Mouse (Mus musculus): ENCODE measurements around the gene Kif22. TPM values are rescaled to one million over a fixed set of nuclear protein-coding genes. Genes with fewer than 3 reads are reported as not detected.

Kif22 gene
- polyA plus RNA-seq, 1 experiment from 2014 or later, result 142 TPM

DNA sequence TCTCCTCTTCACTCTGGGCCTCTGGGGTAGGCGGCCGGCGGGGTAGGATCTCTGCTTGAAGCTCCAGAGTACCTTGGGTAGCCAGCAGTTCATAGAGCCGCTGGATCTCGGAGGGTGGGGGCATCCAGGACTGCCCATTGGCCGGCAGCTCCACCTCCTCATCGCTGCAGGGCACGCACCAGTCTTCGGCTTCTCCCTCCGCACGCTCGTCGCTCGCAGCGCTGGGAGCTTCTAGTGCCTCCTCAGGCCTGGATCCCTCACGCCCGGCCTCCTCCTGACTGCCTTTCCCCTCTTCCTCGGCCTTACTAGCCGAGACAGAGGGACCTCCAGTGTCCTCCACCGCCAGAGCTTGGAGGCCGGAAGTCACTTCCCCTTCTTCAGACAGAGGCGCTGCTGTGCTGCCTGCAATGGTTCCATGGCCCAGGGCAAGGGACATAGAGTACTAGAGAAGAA lies 25.8 kb downstream of the Kif22 start:
- no peak for DNase-seq (ENCODE audit: low spot score)
- 0% methylated on average over 22 of the region's 22 CpGs for WGBS
- peak; percentile 65 for ATAC-seq (ENCODE audit: low FRiP score)
- H3K4me1 ChIP-seq (replicated peaks; ENCODE audit: control insufficient read depth, insufficient read depth, low read length), result peaks cover 19% of the 10 kb centered on the region
- 0 out of 2 replicates have a peak, but pooled peaks cover 4% of the 10 kb centered on the region for H3K36me3 ChIP-seq (ENCODE audit: control insufficient read depth, insufficient read depth, low read length)
- H3K9me3 ChIP-seq (ENCODE audit: control insufficient read depth, low read length), result no peaks in the 10 kb centered on the region
- peak overlapping the region; percentile 91 for H3K4me2 ChIP-seq (replicated peaks; ENCODE audit: low read depth, low read length)
- H3K27ac ChIP-seq (ENCODE audit: low read depth, low read length), result peak overlapping the region; percentile 88
- no peaks in the 10 kb centered on the region for H3K27me3 ChIP-seq (ENCODE audit: control insufficient read depth, insufficient read depth, low read length)
- H3K4me3 ChIP-seq (ENCODE audit: low read depth, low read length), result peak overlapping the region; percentile 53
- peak overlapping the region; percentile 72 for H3K9ac ChIP-seq (ENCODE audit: low read depth, low read length)

DNA sequence TGATC lies 26.0 kb downstream of the Kif22 start, which contains the start of gene Pagr1b:
Pagr1b (minus strand) TSS at position 4 of the 5 bp plus-strand sequence.
- H3K27ac ChIP-seq (ENCODE audit: low read depth, low read length), result peak within 1 kb of the TSS; percentile 88
- no peak for ATAC-seq (ENCODE audit: low FRiP score)
- no peaks in the 10 kb centered on the region for H3K27me3 ChIP-seq (ENCODE audit: control insufficient read depth, insufficient read depth, low read length)
- H3K4me2 ChIP-seq (replicated peaks; ENCODE audit: low read depth, low read length), result peak within 1 kb of the TSS; percentile 91
- peak within 1 kb of the TSS; percentile 53 for H3K4me3 ChIP-seq (ENCODE audit: low read depth, low read length)
- peaks cover 19% of the 10 kb centered on the region for H3K4me1 ChIP-seq (replicated peaks; ENCODE audit: control insufficient read depth, insufficient read depth, low read length)
- peak within 1 kb of the TSS; percentile 72 for H3K9ac ChIP-seq (ENCODE audit: low read depth, low read length)
- H3K9me3 ChIP-seq (ENCODE audit: control insufficient read depth, low read length), result no peaks in the 10 kb centered on the region
- H3K36me3 ChIP-seq (ENCODE audit: control insufficient read depth, insufficient read depth, low read length), result 0 out of 2 replicates have a peak, but pooled peaks cover 4% of the 10 kb centered on the region
- DNase-seq (ENCODE audit: low spot score), result no peak

DNA sequence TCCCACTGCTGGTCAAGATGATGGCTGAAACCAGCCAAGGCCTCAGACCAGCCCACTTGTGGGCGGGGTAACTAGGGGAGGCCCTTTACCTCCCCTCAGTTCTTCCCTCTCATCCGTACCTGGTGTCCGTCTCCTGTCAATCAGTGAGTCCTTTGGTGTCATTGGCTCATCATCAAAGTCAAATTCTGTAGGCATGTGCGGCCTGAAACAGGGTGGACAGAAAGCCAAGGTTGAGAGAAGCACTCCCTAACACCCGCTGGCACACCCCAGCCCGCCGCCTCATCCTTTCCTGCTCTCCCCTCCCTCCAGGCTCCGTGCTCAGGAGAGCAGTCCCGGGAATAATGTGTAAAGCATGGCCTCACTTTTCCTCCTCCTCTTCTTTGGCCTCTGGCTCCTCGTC lies 26.2 kb downstream of the Kif22 start:
- peak overlapping the region; percentile 88 for H3K27ac ChIP-seq (ENCODE audit: low read depth, low read length)
- DNase-seq (ENCODE audit: low spot score), result peak; percentile 45

DNA sequence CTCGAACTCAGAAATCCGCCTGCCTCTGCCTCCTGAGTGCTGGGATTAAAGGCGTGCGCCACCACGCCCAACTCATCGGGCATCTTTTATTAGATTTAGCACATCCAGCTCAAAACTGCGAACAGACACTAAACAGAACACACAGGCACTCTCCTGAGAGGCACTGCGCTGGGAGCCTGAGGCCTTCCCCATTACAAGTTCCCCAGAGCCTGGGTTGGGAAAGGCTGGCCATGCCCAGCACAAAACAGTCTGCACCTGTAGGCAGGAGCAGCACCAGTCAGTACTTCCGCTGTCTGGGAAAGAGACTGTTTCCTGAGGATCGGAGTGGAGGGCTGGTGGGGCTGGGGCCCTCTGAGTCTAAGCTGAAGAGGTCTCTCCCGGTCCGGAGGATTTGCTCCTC lies 27.3 kb downstream of the Kif22 start:
- ATAC-seq (ENCODE audit: low FRiP score) (no peak), DNase-seq (ENCODE audit: low spot score) (no peak)
- H3K4me1 ChIP-seq (replicated peaks; ENCODE audit: control insufficient read depth, insufficient read depth, low read length), result peaks cover 17% of the 10 kb centered on the region
- H3K9me3 ChIP-seq (ENCODE audit: control insufficient read depth, low read length), result no peaks in the 10 kb centered on the region
- no peak overlapping the region for H3K27ac ChIP-seq (ENCODE audit: low read depth, low read length)
- 96% methylated on average over 12 of the region's 12 CpGs for WGBS
- H3K36me3 ChIP-seq (ENCODE audit: control insufficient read depth, insufficient read depth, low read length), result 0 out of 2 replicates have a peak, but pooled peaks cover 4% of the 10 kb centered on the region
- no peak overlapping the region for H3K4me3 ChIP-seq (ENCODE audit: low read depth, low read length)
- no peak overlapping the region for H3K4me2 ChIP-seq (replicated peaks; ENCODE audit: low read depth, low read length)
- no peaks in the 10 kb centered on the region for H3K27me3 ChIP-seq (ENCODE audit: control insufficient read depth, insufficient read depth, low read length)
- H3K9ac ChIP-seq (ENCODE audit: low read depth, low read length), result no peak overlapping the region

More for the DNA sequence above, 26.2 kb downstream of the Kif22 start:
- Histone ChIP-seq H3K9me3 (ENCODE audit: control insufficient read depth, low read length) (no peaks in the 10 kb centered on the region), H3K36me3 (ENCODE audit: control insufficient read depth, insufficient read depth, low read length) (0 out of 2 replicates have a peak, but pooled peaks cover 4% of the 10 kb centered on the region), H3K4me1 (replicated peaks; ENCODE audit: control insufficient read depth, insufficient read depth, low read length) (peaks cover 19% of the 10 kb centered on the region), H3K4me3 (ENCODE audit: low read depth, low read length) (peak overlapping the region; percentile 53), H3K9ac (ENCODE audit: low read depth, low read length) (peak overlapping the region; percentile 72), H3K27me3 (ENCODE audit: control insufficient read depth, insufficient read depth, low read length) (no peaks in the 10 kb centered on the region), H3K4me2 (replicated peaks; ENCODE audit: low read depth, low read length) (peak overlapping the region; percentile 91)
- WGBS, result 3% methylated on average over 10 of the region's 10 CpGs
- ATAC-seq (ENCODE audit: low FRiP score), result peak; percentile 31

DNA sequence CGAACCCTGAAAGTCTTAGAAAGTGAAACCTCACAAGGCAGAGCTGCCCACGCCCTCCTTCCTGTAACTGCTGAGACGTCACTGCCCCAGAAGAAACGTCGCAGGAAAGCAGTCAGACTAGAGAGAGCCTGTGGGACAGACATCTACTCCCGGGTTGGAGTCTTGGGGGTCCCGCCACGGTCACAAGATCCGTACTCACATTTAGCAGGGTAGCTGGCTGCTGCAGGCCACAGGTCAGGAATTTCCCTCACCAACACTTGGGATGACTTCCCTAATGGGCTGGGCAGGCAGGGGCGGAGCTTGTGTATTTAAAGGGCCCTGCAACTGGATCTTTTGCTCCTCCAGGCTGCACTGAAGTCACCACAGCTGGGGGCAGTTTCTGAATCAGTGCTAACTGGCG lies 28.0 kb downstream of the Kif22 start, which contains the start of gene Mvp:
Mvp (minus strand) TSS at position 302 of the 400 bp plus-strand sequence.
- no peak for DNase-seq (ENCODE audit: low spot score)
- H3K27me3 ChIP-seq (ENCODE audit: control insufficient read depth, insufficient read depth, low read length), result no peaks in the 10 kb centered on the region
- ATAC-seq (ENCODE audit: low FRiP score), result no peak
- H3K36me3 ChIP-seq (ENCODE audit: control insufficient read depth, insufficient read depth, low read length), result 0 out of 2 replicates have a peak, but pooled peaks cover 4% of the 10 kb centered on the region
- H3K4me3 ChIP-seq (ENCODE audit: low read depth, low read length), result peak within 1 kb of the TSS; percentile 53; the same call in 1 of the 2 replicates
- no peak within 1 kb of the TSS for H3K27ac ChIP-seq (ENCODE audit: low read depth, low read length)
- peaks cover 14% of the 10 kb centered on the region for H3K4me1 ChIP-seq (replicated peaks; ENCODE audit: control insufficient read depth, insufficient read depth, low read length)
- 0 out of 2 replicates have a peak within 1 kb of the TSS, but pooled peaks have one; percentile 0 for H3K4me2 ChIP-seq (replicated peaks; ENCODE audit: low read depth, low read length)
- H3K9ac ChIP-seq (ENCODE audit: low read depth, low read length), result no peak within 1 kb of the TSS; the same call in 1 of the 2 replicates
- no peaks in the 10 kb centered on the region for H3K9me3 ChIP-seq (ENCODE audit: control insufficient read depth, low read length)
- WGBS, result 62% methylated on average over 11 of the region's 11 CpGs

DNA sequence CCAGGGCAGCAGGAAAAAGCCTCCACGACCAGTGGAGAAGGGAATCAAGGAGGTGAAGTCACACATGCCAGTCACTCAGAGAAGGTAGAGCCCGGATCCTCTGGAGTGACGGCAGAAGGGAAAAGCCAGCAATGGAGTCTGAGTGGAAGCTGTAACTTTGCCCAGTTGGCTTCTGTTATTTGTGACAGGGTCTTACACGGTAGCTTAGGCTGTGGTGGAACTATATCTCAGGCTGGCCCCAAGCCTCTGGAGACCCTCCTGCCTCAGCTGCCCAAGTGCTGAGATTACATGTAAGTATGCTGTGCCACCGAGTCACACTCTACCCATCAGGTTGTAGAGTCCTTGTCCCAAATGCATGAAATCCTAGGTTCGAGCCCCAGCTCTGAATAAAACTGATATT lies 28.9 kb downstream of the Kif22 start:
- 0 out of 2 replicates have a peak, but pooled peaks cover 4% of the 10 kb centered on the region for H3K36me3 ChIP-seq (ENCODE audit: control insufficient read depth, insufficient read depth, low read length)
- H3K9me3 ChIP-seq (ENCODE audit: control insufficient read depth, low read length), result no peaks in the 10 kb centered on the region
- no peak overlapping the region for H3K4me3 ChIP-seq (ENCODE audit: low read depth, low read length)
- 95% methylated on average over 6 of the region's 6 CpGs for WGBS
- DNase-seq (ENCODE audit: low spot score) (no peak), ATAC-seq (ENCODE audit: low FRiP score) (no peak)
- H3K4me2 ChIP-seq (replicated peaks; ENCODE audit: low read depth, low read length), result no peak overlapping the region
- H3K27ac ChIP-seq (ENCODE audit: low read depth, low read length), result no peak overlapping the region
- peaks cover 12% of the 10 kb centered on the region for H3K4me1 ChIP-seq (replicated peaks; ENCODE audit: control insufficient read depth, insufficient read depth, low read length)
- no peaks in the 10 kb centered on the region for H3K27me3 ChIP-seq (ENCODE audit: control insufficient read depth, insufficient read depth, low read length)
- H3K9ac ChIP-seq (ENCODE audit: low read depth, low read length), result no peak overlapping the region

DNA sequence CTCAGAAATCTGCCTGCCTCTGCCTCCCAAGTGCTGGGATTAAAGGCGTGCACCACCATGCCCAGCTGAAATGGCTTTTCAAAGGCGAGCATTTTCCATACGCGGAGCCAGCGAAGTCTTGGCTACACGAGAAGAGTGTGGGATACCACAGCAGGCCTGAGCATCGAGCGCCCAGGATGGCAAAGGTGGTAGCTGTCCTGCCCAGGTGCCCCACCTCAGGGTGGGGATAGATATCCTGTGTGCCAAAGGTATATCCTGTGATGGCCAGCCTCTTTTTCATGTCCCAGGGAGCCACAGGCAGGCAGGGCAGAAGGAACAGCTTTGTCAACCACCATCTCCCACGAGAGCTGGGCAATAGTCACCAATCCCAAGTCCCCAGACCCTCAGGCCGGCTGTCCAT lies 29.4 kb downstream of the Kif22 start:
- ATAC-seq (ENCODE audit: low FRiP score) (no peak), DNase-seq (ENCODE audit: low spot score) (no peak)
- Histone ChIP-seq H3K4me3 (ENCODE audit: low read depth, low read length) (no peak overlapping the region), H3K36me3 (ENCODE audit: control insufficient read depth, insufficient read depth, low read length) (0 out of 2 replicates have a peak, but pooled peaks cover 4% of the 10 kb centered on the region), H3K27me3 (ENCODE audit: control insufficient read depth, insufficient read depth, low read length) (no peaks in the 10 kb centered on the region), H3K9me3 (ENCODE audit: control insufficient read depth, low read length) (no peaks in the 10 kb centered on the region), H3K9ac (ENCODE audit: low read depth, low read length) (no peak overlapping the region), H3K4me2 (replicated peaks; ENCODE audit: low read depth, low read length) (no peak overlapping the region), H3K27ac (ENCODE audit: low read depth, low read length) (no peak overlapping the region), H3K4me1 (replicated peaks; ENCODE audit: control insufficient read depth, insufficient read depth, low read length) (peaks cover 8% of the 10 kb centered on the region)
- WGBS, result 93% methylated on average over 10 of the region's 10 CpGs

DNA sequence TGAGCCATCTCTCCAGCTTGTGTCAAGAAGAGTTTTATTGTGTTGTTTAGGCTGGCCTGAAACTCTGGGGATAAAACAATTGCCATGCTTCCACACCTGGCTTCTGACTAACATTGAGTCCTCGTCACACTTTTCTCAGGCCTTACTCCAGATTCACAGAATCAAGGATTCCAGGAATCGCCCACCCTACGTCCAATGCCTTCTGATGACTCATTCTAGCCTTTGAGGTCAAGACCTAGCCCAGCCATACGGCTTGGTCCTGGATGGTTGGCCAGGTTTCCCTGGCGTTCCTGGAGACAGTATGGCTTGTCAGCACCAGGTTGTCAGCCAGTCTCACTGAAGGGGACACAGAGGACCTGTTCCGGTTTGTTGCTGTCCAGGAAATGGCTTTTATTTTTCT lies 29.9 kb downstream of the Kif22 start:
- 0 out of 2 replicates have a peak, but pooled peaks cover 4% of the 10 kb centered on the region for H3K36me3 ChIP-seq (ENCODE audit: control insufficient read depth, insufficient read depth, low read length)
- H3K4me3 ChIP-seq (ENCODE audit: low read depth, low read length), result no peak overlapping the region
- 92% methylated on average over 6 of the region's 6 CpGs for WGBS
- peaks cover 7% of the 10 kb centered on the region for H3K4me1 ChIP-seq (replicated peaks; ENCODE audit: control insufficient read depth, insufficient read depth, low read length)
- no peaks in the 10 kb centered on the region for H3K27me3 ChIP-seq (ENCODE audit: control insufficient read depth, insufficient read depth, low read length)
- no peak for ATAC-seq (ENCODE audit: low FRiP score)
- H3K4me2 ChIP-seq (replicated peaks; ENCODE audit: low read depth, low read length), result no peak overlapping the region
- H3K27ac ChIP-seq (ENCODE audit: low read depth, low read length), result no peak overlapping the region
- no peaks in the 10 kb centered on the region for H3K9me3 ChIP-seq (ENCODE audit: control insufficient read depth, low read length)
- no peak for DNase-seq (ENCODE audit: low spot score)
- no peak overlapping the region for H3K9ac ChIP-seq (ENCODE audit: low read depth, low read length)

DNA sequence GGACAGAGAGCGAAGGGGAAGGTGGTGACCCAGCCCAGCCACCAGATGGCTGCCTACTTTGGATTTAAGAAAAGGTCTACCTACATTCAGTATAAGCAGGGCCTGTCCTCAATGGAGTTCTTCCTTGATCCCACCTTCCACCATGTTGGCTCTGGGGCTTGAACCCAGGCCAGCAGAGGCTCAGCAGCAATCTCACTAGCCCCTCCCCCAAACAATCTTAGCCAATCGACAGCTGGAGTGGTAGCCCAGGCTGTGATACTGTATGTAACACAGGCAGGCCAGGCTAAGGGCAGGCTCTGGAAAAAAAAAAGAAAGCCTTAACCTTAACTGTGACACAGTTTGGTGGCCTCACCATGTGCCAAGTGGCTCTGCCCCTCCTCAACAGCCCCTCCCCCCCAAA lies 30.6 kb downstream of the Kif22 start:
- H3K27me3 ChIP-seq (ENCODE audit: control insufficient read depth, insufficient read depth, low read length), result no peaks in the 10 kb centered on the region
- ATAC-seq (ENCODE audit: low FRiP score) (no peak), DNase-seq (ENCODE audit: low spot score) (no peak)
- H3K36me3 ChIP-seq (ENCODE audit: control insufficient read depth, insufficient read depth, low read length), result 0 out of 2 replicates have a peak, but pooled peaks cover 4% of the 10 kb centered on the region
- H3K9ac ChIP-seq (ENCODE audit: low read depth, low read length), result no peak overlapping the region
- WGBS, result 72% methylated on average over 2 of the region's 2 CpGs
- no peaks in the 10 kb centered on the region for H3K9me3 ChIP-seq (ENCODE audit: control insufficient read depth, low read length)
- H3K27ac ChIP-seq (ENCODE audit: low read depth, low read length), result no peak overlapping the region
- H3K4me3 ChIP-seq (ENCODE audit: low read depth, low read length), result no peak overlapping the region
- H3K4me2 ChIP-seq (replicated peaks; ENCODE audit: low read depth, low read length), result no peak overlapping the region
- peaks cover 7% of the 10 kb centered on the region for H3K4me1 ChIP-seq (replicated peaks; ENCODE audit: control insufficient read depth, insufficient read depth, low read length)

Measured in hindbrain, embryonic 11.5 days (tissue).